Mouse (Mus musculus) thymus, adult 2 months (tissue): ENCODE data around the gene Krt36. TPM values are rescaled to one million over a fixed set of nuclear protein-coding genes. Genes with fewer than 3 reads are reported as not detected.

ENCODE experiments used
- DNase-seq: peaks from one replicate; pipeline ENCODE4 v3.0.0; 2021
- H3K27ac ChIP-seq: fragments of 200-500 bp; 2 replicates; pipeline ENCODE4 v1.5.1; 2012; ENCODE audit warnings: low read length, control low read depth; ENCODE audit not compliant: control insufficient read depth, insufficient read depth
- H3K27me3 ChIP-seq: fragments of 200-500 bp; 2 replicates; pipeline ENCODE4 v1.6.1; 2012; ENCODE audit warnings: mild to moderate bottlenecking, low read length, moderate library complexity, mixed read lengths; ENCODE audit not compliant: control insufficient read depth, insufficient read depth
- H3K36me3 ChIP-seq: fragments of 200-500 bp; 2 replicates; pipeline ENCODE4 v1.6.1; 2012; ENCODE audit warnings: mild to moderate bottlenecking, low read length, moderate library complexity; ENCODE audit not compliant: control insufficient read depth, insufficient read depth
- H3K4me1 ChIP-seq: fragments of 200-500 bp; replicated peaks from 2 replicates; pipeline ENCODE4 v1.6.1; 2012; ENCODE audit warnings: low read length; ENCODE audit not compliant: control insufficient read depth, insufficient read depth
- H3K4me3 ChIP-seq: fragments of 200-500 bp; 2 replicates; pipeline ENCODE4 v1.5.1; 2012; ENCODE audit warnings: mild to moderate bottlenecking, low read length, control low read depth, moderate library complexity; ENCODE audit not compliant: control insufficient read depth, insufficient read depth
- CTCF ChIP-seq: fragments of 200-500 bp; IDR thresholded peaks from 2 replicates; pipeline ENCODE4 v1.5.1; 2012; ENCODE audit warnings: mild to moderate bottlenecking, control low read depth, low read length, moderate library complexity, borderline replicate concordance; ENCODE audit not compliant: control insufficient read depth, poor library complexity, insufficient read depth; ENCODE audit errors: extremely low read depth
- POLR2A ChIP-seq: fragments of 200-500 bp; IDR thresholded peaks from 2 replicates; pipeline ENCODE4 v1.6.1; 2012; ENCODE audit warnings: mild to moderate bottlenecking, low read length, control low read depth, moderate library complexity; ENCODE audit not compliant: control insufficient read depth, poor library complexity, insufficient read depth; ENCODE audit errors: extremely low read depth
- WGBS: fragments of 180-500 bp; shearing (Covaris S2); methylation state at CpG from one replicate; pipeline ENCODE4 v1.1.7; 2018; 5-methylcytosine and 5-hydroxymethylcytosine counted together
- polyA plus RNA-seq: library from polyadenylated mRNA; depleted of rRNA; stranded (reverse); fragments of >200 nt; gene quantifications from 2 replicates; pipeline ENCODE4 v1.2.3, GENCODE M21; 2012

Krt36 gene
- polyA plus RNA-seq, 1 experiment: 0.90 TPM

DNA sequence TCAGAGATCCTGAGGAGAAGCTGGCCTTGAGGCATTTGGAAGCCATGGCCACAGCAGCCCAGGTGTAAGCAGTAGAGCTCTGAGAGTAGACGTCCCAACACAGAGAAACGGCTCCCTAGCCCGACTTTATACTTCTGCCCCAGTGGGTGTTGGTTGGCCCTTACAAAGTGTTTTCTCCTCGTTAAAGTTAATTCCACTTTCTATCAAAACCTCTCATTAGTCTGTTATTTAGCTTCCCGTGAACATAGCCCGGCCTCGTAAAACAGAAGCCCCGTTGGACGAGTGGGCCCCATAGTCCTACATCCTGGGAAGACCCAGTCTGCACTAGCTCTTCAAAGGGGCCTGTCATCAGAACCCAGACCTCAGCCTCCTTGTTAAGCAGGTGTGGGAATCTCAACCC is 9.3 kb downstream of the Krt36 start, which contains the start of gene Krt35:
Gene Krt35, minus strand, starts transcription at position 101 of the 400 bp plus-strand sequence.
- Histone ChIP-seq H3K4me3 (no peak within 1 kb of the TSS), H3K27me3 (no peaks in the 10 kb centered on the region), H3K4me1 (no peaks in the 10 kb centered on the region), H3K36me3 (no peaks in the 10 kb centered on the region), H3K27ac (no peak within 1 kb of the TSS)
- no peak for TF ChIP-seq POLR2A
- no peak for TF ChIP-seq CTCF
- DNase-seq: no peak
- WGBS: 91% methylated on average over 9 of the region's 9 CpGs

GRCm38 (mm10) chr11:100088378-100089025 is 16.9 kb downstream of the Krt36 start:
- WGBS: 67% methylated on average over 7 of the region's 7 CpGs
- H3K27me3 ChIP-seq: no peaks in the 10 kb centered on the region
- no peak for TF ChIP-seq POLR2A
- no peak for TF ChIP-seq CTCF
- no peak overlapping the region for H3K27ac ChIP-seq
- H3K4me3 ChIP-seq: no peak overlapping the region
- no peaks in the 10 kb centered on the region for H3K36me3 ChIP-seq
- H3K4me1 ChIP-seq: no peaks in the 10 kb centered on the region
- no peak for DNase-seq

GRCm38 (mm10) chr11:100087861-100088260 is 17.6 kb downstream of the Krt36 start, which contains the start of gene Krt32:
TSS of gene Krt32 (minus strand) at chr11:100088226.
- no peaks in the 10 kb centered on the region for H3K27me3 ChIP-seq
- no peaks in the 10 kb centered on the region for H3K4me1 ChIP-seq
- H3K36me3 ChIP-seq: no peaks in the 10 kb centered on the region
- no peak within 1 kb of the TSS for H3K27ac ChIP-seq
- DNase-seq: no peak
- TF ChIP-seq CTCF: no peak
- no peak for TF ChIP-seq POLR2A
- WGBS: 95% methylated on average over 10 of the region's 10 CpGs
- no peak within 1 kb of the TSS for H3K4me3 ChIP-seq

GRCm38 (mm10) chr11:100073873-100074272 is 31.6 kb downstream of the Krt36 start:
- no peaks in the 10 kb centered on the region for H3K27me3 ChIP-seq
- no peaks in the 10 kb centered on the region for H3K36me3 ChIP-seq
- H3K4me3 ChIP-seq: no peak overlapping the region
- no peak for DNase-seq
- TF ChIP-seq CTCF: no peak
- no peak for TF ChIP-seq POLR2A
- H3K4me1 ChIP-seq: no peaks in the 10 kb centered on the region
- WGBS: 50% methylated on average over 1 of the region's 1 CpGs
- H3K27ac ChIP-seq: no peak overlapping the region

- Histone ChIP-seq H3K27me3 (no peaks in the 10 kb centered on the region), H3K4me3 (no peak overlapping the region), H3K36me3 (no peaks in the 10 kb centered on the region), H3K4me1 (no peaks in the 10 kb centered on the region), H3K27ac (no peak overlapping the region)
- WGBS: 86% methylated on average over 17 of the region's 17 CpGs
- no peak for DNase-seq
- no peak for TF ChIP-seq POLR2A
These were observed 38.0 kb downstream of the Krt36 start for GRCm38 (mm10) chr11:100067293-100068036.

DNA sequence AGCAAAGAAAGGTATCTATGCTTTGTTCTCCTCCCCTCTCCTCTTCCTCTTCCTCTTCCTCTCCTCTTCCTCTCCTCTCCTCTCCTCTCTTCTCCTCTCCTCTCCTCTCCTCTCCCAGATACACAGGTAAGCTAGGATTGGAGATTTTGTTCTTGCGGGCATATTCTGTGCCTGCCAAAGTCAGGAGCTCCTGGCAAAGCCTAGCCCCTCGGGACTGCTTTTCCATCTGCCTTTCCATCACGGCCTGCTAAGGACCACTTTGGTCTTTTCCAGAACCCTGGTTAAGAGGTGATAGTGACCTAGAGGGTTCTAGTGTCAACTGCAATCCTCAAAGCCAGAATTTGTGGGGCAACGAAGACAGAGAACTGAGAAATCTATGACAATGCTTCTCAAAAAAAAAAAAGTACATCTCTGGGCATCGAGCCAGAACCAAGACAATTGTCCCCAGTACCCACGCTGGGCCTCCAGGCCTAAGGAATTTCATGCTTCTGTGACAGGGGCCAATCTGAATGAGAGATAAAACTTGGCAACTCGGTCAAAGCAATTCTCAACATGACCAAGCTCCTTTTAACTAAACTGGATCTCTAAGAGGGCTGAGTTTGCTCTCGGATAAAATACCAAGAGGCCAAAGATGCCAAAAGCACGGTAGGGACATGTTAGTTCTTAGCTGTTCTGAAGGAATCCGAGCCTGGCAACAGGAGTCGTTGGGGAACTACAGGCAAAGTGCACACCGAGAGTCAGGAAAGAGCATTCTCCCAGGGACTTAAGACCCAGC is 39.0 kb downstream of the Krt36 start:
- Histone ChIP-seq H3K4me3 (no peak overlapping the region), H3K27me3 (no peaks in the 10 kb centered on the region), H3K4me1 (no peaks in the 10 kb centered on the region), H3K27ac (no peak overlapping the region), H3K36me3 (no peaks in the 10 kb centered on the region)
- 84% methylated on average over 12 of the region's 12 CpGs for WGBS
- no peak for TF ChIP-seq CTCF
- no peak for TF ChIP-seq POLR2A
- no peak for DNase-seq
